Mouse (Mus musculus): ENCODE results near the gene Ywhag. TPM values are rescaled to one million over a fixed set of nuclear protein-coding genes. Genes with fewer than 3 reads are reported as not detected.

The Ywhag gene
- polyA plus RNA-seq, 1 experiment from 2014 or later = 97.4 TPM

GRCm38 (mm10) chr5:135929685-135930424, 4.6 kb downstream of the Ywhag start:
- WGBS = 66% methylated on average over 6 of the region's 6 CpGs
- peak overlapping the region; percentile 10; the same call in 1 of the 2 replicates for H3K9ac ChIP-seq (ENCODE audit: low read depth, low read length)
- DNase-seq (ENCODE audit: low spot score) (no peak), ATAC-seq (ENCODE audit: low read depth) (no peak)
- H3K36me3 ChIP-seq (ENCODE audit: control insufficient read depth, insufficient read depth, low read length) = peaks cover 69% of the 10 kb centered on the region
- no peaks in the 10 kb centered on the region for H3K27me3 ChIP-seq (replicated peaks; ENCODE audit: control insufficient read depth, insufficient read depth, low read length)
- H3K4me3 ChIP-seq (ENCODE audit: low read depth, low read length) = no peak overlapping the region
- no peak overlapping the region for H3K27ac ChIP-seq (replicated peaks; ENCODE audit: low read depth, low read length)
- no peak overlapping the region for H3K4me2 ChIP-seq (ENCODE audit: low read depth, low read length)
- peaks cover 9% of the 10 kb centered on the region for H3K4me1 ChIP-seq (ENCODE audit: control insufficient read depth, insufficient read depth, low read length)
- no peaks in the 10 kb centered on the region for H3K9me3 ChIP-seq (ENCODE audit: control insufficient read depth, low read length)

DNA sequence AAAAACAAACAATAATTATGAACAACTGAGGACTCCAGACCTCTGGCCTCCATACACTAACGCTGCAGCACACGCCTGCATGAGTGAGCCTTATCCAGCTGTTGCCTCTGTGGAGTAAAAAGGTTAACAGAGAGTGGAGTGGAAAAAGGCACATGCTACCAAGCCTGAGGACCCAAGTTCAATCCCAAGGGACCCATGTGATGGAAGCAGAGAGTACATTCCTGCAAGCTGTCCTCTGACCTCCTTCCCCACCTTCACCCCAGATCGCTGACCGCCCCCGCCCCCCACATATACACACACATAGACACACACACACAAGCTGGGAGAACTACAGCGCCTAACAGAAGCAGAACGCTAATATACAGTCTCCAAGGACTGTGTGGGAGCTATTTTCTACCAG, 10.5 kb downstream of the Ywhag start:
- ATAC-seq (ENCODE audit: low read depth) (no peak), DNase-seq (ENCODE audit: low spot score) (no peak)
- WGBS = 96% methylated on average over 7 of the region's 7 CpGs
- Histone ChIP-seq H3K4me3 (ENCODE audit: low read depth, low read length) (no peak overlapping the region), H3K4me1 (ENCODE audit: control insufficient read depth, insufficient read depth, low read length) (no peaks in the 10 kb centered on the region), H3K27me3 (replicated peaks; ENCODE audit: control insufficient read depth, insufficient read depth, low read length) (no peaks in the 10 kb centered on the region), H3K9me3 (ENCODE audit: control insufficient read depth, low read length) (no peaks in the 10 kb centered on the region), H3K36me3 (ENCODE audit: control insufficient read depth, insufficient read depth, low read length) (peaks cover 90% of the 10 kb centered on the region), H3K27ac (replicated peaks; ENCODE audit: low read depth, low read length) (no peak overlapping the region), H3K9ac (ENCODE audit: low read depth, low read length) (no peak overlapping the region), H3K4me2 (ENCODE audit: low read depth, low read length) (no peak overlapping the region)

GRCm38 (mm10) chr5:135919902-135920301, 14.5 kb downstream of the Ywhag start:
- DNase-seq (ENCODE audit: low spot score) (no peak), ATAC-seq (ENCODE audit: low read depth) (no peak)
- Histone ChIP-seq H3K4me1 (ENCODE audit: control insufficient read depth, insufficient read depth, low read length) (no peaks in the 10 kb centered on the region), H3K4me3 (ENCODE audit: low read depth, low read length) (no peak overlapping the region), H3K27me3 (replicated peaks; ENCODE audit: control insufficient read depth, insufficient read depth, low read length) (no peaks in the 10 kb centered on the region), H3K9ac (ENCODE audit: low read depth, low read length) (no peak overlapping the region), H3K9me3 (ENCODE audit: control insufficient read depth, low read length) (no peaks in the 10 kb centered on the region), H3K36me3 (ENCODE audit: control insufficient read depth, insufficient read depth, low read length) (peaks cover 82% of the 10 kb centered on the region), H3K4me2 (ENCODE audit: low read depth, low read length) (no peak overlapping the region), H3K27ac (replicated peaks; ENCODE audit: low read depth, low read length) (no peak overlapping the region)
- 86% methylated on average over 3 of the region's 3 CpGs for WGBS

GRCm38 (mm10) chr5:135918593-135918992, 15.8 kb downstream of the Ywhag start:
- ATAC-seq (ENCODE audit: low read depth) = no peak
- 98% methylated on average over 5 of the region's 5 CpGs for WGBS

GRCm38 (mm10) chr5:135918059-135918437, 16.4 kb downstream of the Ywhag start:
- Histone ChIP-seq H3K36me3 (ENCODE audit: control insufficient read depth, insufficient read depth, low read length) (peaks cover 77% of the 10 kb centered on the region), H3K9me3 (ENCODE audit: control insufficient read depth, low read length) (no peaks in the 10 kb centered on the region), H3K4me3 (ENCODE audit: low read depth, low read length) (no peak overlapping the region), H3K27ac (replicated peaks; ENCODE audit: low read depth, low read length) (no peak overlapping the region), H3K27me3 (replicated peaks; ENCODE audit: control insufficient read depth, insufficient read depth, low read length) (no peaks in the 10 kb centered on the region), H3K4me2 (ENCODE audit: low read depth, low read length) (no peak overlapping the region), H3K4me1 (ENCODE audit: control insufficient read depth, insufficient read depth, low read length) (no peaks in the 10 kb centered on the region), H3K9ac (ENCODE audit: low read depth, low read length) (no peak overlapping the region)
- DNase-seq (ENCODE audit: low spot score) = no peak
- ATAC-seq (ENCODE audit: low read depth) = no peak
- WGBS = 91% methylated on average over 5 of the region's 5 CpGs

More at GRCm38 (mm10) chr5:135918593-135918992, 15.8 kb downstream of the Ywhag start:
- H3K4me2 ChIP-seq (ENCODE audit: low read depth, low read length) = no peak overlapping the region
- H3K9me3 ChIP-seq (ENCODE audit: control insufficient read depth, low read length) = no peaks in the 10 kb centered on the region
- no peak for DNase-seq (ENCODE audit: low spot score)
- peaks cover 81% of the 10 kb centered on the region for H3K36me3 ChIP-seq (ENCODE audit: control insufficient read depth, insufficient read depth, low read length)
- no peak overlapping the region for H3K4me3 ChIP-seq (ENCODE audit: low read depth, low read length)
- no peaks in the 10 kb centered on the region for H3K4me1 ChIP-seq (ENCODE audit: control insufficient read depth, insufficient read depth, low read length)
- H3K9ac ChIP-seq (ENCODE audit: low read depth, low read length) = no peak overlapping the region
- no peaks in the 10 kb centered on the region for H3K27me3 ChIP-seq (replicated peaks; ENCODE audit: control insufficient read depth, insufficient read depth, low read length)
- no peak overlapping the region for H3K27ac ChIP-seq (replicated peaks; ENCODE audit: low read depth, low read length)

GRCm38 (mm10) chr5:135917327-135918058, 16.9 kb downstream of the Ywhag start:
- DNase-seq (ENCODE audit: low spot score) (no peak), ATAC-seq (ENCODE audit: low read depth) (no peak)
- no peak overlapping the region for H3K27ac ChIP-seq (replicated peaks; ENCODE audit: low read depth, low read length)
- 89% methylated on average over 8 of the region's 8 CpGs for WGBS
- no peak overlapping the region for H3K4me3 ChIP-seq (ENCODE audit: low read depth, low read length)
- no peaks in the 10 kb centered on the region for H3K27me3 ChIP-seq (replicated peaks; ENCODE audit: control insufficient read depth, insufficient read depth, low read length)
- no peaks in the 10 kb centered on the region for H3K4me1 ChIP-seq (ENCODE audit: control insufficient read depth, insufficient read depth, low read length)
- H3K4me2 ChIP-seq (ENCODE audit: low read depth, low read length) = no peak overlapping the region
- no peak overlapping the region for H3K9ac ChIP-seq (ENCODE audit: low read depth, low read length)
- H3K36me3 ChIP-seq (ENCODE audit: control insufficient read depth, insufficient read depth, low read length) = peaks cover 76% of the 10 kb centered on the region
- no peaks in the 10 kb centered on the region for H3K9me3 ChIP-seq (ENCODE audit: control insufficient read depth, low read length)

GRCm38 (mm10) chr5:135916601-135917000, 17.8 kb downstream of the Ywhag start:
- DNase-seq (ENCODE audit: low spot score) = no peak
- H3K36me3 ChIP-seq (ENCODE audit: control insufficient read depth, insufficient read depth, low read length) = peaks cover 76% of the 10 kb centered on the region
- H3K9ac ChIP-seq (ENCODE audit: low read depth, low read length) = no peak overlapping the region
- no peak for ATAC-seq (ENCODE audit: low read depth)
- H3K27ac ChIP-seq (replicated peaks; ENCODE audit: low read depth, low read length) = no peak overlapping the region
- WGBS = 85% methylated on average over 3 of the region's 3 CpGs
- H3K4me3 ChIP-seq (ENCODE audit: low read depth, low read length) = no peak overlapping the region
- H3K4me1 ChIP-seq (ENCODE audit: control insufficient read depth, insufficient read depth, low read length) = no peaks in the 10 kb centered on the region
- H3K4me2 ChIP-seq (ENCODE audit: low read depth, low read length) = no peak overlapping the region
- no peaks in the 10 kb centered on the region for H3K27me3 ChIP-seq (replicated peaks; ENCODE audit: control insufficient read depth, insufficient read depth, low read length)
- no peaks in the 10 kb centered on the region for H3K9me3 ChIP-seq (ENCODE audit: control insufficient read depth, low read length)

DNA sequence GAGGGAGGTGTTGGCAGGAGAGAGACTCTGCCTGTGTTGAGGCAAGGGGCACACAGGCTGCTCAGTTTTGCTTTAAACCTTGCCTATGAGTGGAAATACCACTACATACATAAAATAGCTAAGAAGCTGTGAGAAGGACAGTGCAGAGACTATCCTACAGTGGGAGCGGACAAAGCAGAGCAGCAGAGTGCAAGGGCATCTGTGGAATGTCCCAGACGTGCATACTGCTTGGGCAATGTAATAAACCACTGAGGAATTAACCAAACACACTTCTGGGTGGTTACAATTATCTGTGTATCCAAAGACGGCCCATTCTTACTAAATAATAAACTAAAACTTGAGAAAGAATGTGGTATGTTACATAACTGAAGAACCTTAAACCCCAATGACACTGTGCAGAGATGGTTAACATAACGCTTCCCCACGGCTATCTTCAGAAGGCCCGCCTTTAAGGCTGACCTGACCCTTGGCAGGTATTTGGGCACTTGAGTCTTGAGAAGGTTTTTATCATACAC, 18.3 kb downstream of the Ywhag start:
- Histone ChIP-seq H3K4me3 (ENCODE audit: low read depth, low read length) (no peak overlapping the region), H3K9ac (ENCODE audit: low read depth, low read length) (no peak overlapping the region), H3K27me3 (replicated peaks; ENCODE audit: control insufficient read depth, insufficient read depth, low read length) (no peaks in the 10 kb centered on the region), H3K4me2 (ENCODE audit: low read depth, low read length) (no peak overlapping the region), H3K9me3 (ENCODE audit: control insufficient read depth, low read length) (no peaks in the 10 kb centered on the region), H3K27ac (replicated peaks; ENCODE audit: low read depth, low read length) (no peak overlapping the region), H3K36me3 (ENCODE audit: control insufficient read depth, insufficient read depth, low read length) (peaks cover 76% of the 10 kb centered on the region), H3K4me1 (ENCODE audit: control insufficient read depth, insufficient read depth, low read length) (no peaks in the 10 kb centered on the region)
- no peak for DNase-seq (ENCODE audit: low spot score)
- ATAC-seq (ENCODE audit: low read depth) = no peak
- 86% methylated on average over 6 of the region's 6 CpGs for WGBS
